Mouse (Mus musculus): Measurements from ENCODE around the gene Olfr620. TPM values are rescaled to one million over a fixed set of nuclear protein-coding genes. Genes with fewer than 3 reads are reported as not detected.

Olfr620 gene
- polyA plus RNA-seq (2012; rRNA removed), result not detected in 2 replicates

DNA sequence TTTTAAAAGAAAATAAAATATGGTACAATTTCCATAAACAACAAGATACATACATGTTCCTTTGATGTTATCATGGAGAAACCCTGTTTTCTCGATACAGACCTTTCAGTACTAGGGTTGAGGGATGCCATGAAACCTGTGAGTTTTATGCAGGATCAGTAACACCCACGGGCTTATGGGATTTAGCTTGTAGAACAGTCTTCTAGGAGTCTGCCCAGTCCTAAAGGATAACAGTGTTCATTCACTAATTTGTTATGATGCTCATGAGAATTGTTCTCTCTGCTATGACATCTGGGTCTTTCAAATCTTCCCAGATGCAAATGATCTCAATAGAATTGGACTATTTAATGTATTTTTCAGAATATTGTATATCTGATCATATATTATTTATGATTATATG is at the start of gene Olfr620:
Gene Olfr620 (minus strand): TSS at position 101 of the 400 bp plus-strand sequence.

DNA sequence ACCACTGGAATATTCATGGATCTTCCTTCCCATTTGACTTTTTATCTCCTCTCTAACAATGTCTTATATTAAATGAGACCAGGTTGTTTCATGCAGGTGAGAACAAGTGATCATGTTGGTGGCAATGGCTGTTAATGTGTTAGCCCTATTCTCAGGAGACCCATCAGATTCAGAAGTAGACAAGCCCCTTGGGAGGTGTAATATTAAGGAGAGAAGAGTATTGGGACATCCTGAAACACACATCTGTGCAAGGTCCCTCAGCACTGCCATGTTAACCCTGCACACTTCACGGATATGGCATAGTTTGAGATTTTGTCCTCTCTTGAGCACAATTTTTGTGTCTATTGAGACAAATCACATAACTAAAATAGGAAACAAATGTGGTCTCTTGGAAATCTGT is 30.3 kb upstream of the Olfr620 start, which contains the start of gene Olfr622:
Gene Olfr622 (minus strand): TSS at position 101 of the 400 bp plus-strand sequence.

DNA sequence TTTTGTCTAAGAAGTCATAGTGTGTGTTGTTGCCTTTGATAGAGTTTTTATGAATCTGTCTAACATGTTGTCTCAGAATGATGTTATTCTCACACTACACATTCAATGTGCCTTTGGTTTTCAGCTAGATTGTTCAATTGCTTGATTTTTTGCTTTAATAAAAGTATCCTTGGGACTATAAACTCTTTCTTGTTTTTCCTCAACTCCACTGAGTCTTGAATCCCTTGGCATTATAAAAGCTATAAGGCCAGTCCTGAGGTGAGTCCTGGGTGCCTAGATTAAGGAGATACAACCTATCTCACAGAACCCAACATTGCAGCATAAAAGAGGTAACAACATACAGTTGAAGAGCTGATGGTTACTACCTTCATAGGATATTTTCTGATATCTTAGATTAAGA is 12.1 kb downstream of the Olfr620 start, which contains the start of gene Olfr619:
Gene Olfr619 (plus strand): TSS at position 301 of the 400 bp plus-strand sequence.

DNA sequence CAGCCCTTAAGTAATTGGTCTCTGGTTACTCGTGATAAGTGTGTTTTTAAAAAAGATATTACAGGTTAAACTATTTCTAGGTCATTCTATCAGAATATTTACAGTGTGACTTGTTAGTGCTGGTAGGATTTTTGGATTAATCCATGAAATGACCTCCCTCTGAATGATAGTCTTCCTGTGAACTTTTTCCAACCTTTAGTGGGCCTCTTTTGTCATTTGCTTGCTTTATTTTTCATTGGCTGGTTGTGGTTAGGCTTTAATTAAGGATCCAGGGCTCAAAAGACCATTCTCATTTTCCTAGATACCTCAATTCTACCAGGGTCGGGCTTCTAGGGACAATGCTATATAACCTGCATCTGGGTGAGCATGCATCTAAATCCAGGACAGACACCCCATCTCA is 22.5 kb downstream of the Olfr620 start, which contains the start of gene Olfr618:
Gene Olfr618 (plus strand): TSS at position 301 of the 400 bp plus-strand sequence.

DNA sequence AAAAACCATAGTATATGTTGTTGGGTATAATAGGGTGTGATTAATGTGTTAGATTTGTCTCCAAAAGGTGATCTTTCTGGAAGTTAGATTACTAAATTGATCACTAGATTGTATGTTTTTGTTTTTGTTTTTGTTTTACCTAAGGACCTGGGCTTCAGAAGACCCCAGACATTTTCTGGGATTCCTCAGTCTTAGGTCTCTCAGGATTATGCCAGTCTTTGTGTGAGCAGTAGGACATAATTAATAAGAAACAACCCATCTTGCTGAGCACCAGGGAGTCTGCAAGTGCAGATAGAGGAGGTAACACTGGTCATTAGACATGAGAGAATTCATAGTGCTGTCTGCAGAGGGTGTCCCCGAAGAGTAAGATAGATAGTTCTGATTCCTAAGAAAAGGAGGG is 39.6 kb downstream of the Olfr620 start, which contains the start of gene Olfr617:
Gene Olfr617 (plus strand): TSS at position 301 of the 400 bp plus-strand sequence.

DNA sequence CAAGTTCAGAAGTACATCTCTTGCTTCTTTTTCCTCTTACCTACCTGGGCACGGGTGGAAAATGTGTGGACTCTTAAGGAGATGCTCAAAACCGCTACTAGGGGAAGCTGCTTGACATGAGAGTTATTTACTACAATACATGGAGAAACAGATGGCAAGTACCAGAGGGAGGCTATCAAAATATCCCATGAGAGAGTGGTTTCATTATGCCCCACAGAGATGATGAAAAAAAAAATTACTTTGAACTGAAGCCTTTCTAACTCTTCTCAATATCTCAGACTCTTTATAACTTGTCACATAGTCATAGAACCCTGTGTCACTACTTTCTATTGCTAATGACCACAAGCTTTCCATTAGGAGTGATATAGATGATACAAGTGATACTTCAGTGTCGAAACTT is 43.3 kb downstream of the Olfr620 start, which contains the start of gene Olfr616:
Gene Olfr616 (minus strand): TSS at position 101 of the 400 bp plus-strand sequence.

DNA sequence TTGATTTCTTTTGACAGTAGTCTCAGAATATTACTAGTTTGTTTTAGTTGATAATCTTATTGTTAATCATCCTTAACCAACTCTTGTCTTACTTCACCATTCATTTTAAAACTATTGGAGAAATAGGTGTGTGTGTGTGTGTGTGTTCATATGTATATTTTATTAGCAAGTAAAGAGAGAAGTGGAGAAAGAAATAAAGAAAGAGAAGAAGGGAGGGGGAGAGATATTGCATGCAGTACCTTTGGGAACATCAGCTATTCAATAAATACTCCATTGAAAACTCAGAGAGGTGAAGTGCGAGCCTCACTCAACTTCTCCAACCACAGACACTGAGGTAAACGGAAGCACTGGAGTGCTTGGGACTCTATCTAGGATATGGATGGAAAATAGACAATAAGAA is 56.6 kb downstream of the Olfr620 start, which contains the start of gene Olfr615:
Gene Olfr615 (plus strand): TSS at position 301 of the 400 bp plus-strand sequence.

Other genes starting within 250 kb of the Olfr620 start
- gene Olfr601, start 249.9 kb downstream of the Olfr620 start, polyA plus RNA-seq (2012; rRNA removed), result not detected in 2 replicates
- gene Olfr603, start 226.4 kb downstream of the Olfr620 start, polyA plus RNA-seq (2012; rRNA removed), result not detected in 2 replicates
- gene Usp17lc, start 197.5 kb downstream of the Olfr620 start, polyA plus RNA-seq (2012; rRNA removed), result not detected in 2 replicates
- gene Olfr605, start 167.1 kb downstream of the Olfr620 start, polyA plus RNA-seq (2012; rRNA removed), result not detected in 2 replicates
- gene Olfr606, start 163.5 kb downstream of the Olfr620 start, polyA plus RNA-seq (2012; rRNA removed), result not detected in 2 replicates
- not detected in 2 replicates for gene Olfr607, start 148.4 kb downstream of the Olfr620 start, polyA plus RNA-seq (2012; rRNA removed)
- not detected in 2 replicates for gene Olfr608, start 142.7 kb downstream of the Olfr620 start, polyA plus RNA-seq (2012; rRNA removed)
- not detected in 2 replicates for gene Olfr609, start 114.5 kb downstream of the Olfr620 start, polyA plus RNA-seq (2012; rRNA removed)
- not detected in 2 replicates for gene Olfr610, start 100.4 kb downstream of the Olfr620 start, polyA plus RNA-seq (2012; rRNA removed)
- not detected in 2 replicates for gene Olfr611, start 91.7 kb downstream of the Olfr620 start, polyA plus RNA-seq (2012; rRNA removed)
- gene Olfr612, start 69.8 kb downstream of the Olfr620 start, polyA plus RNA-seq (2012; rRNA removed), result not detected in 2 replicates
- not detected in 2 replicates for gene Olfr613, start 64.5 kb downstream of the Olfr620 start, polyA plus RNA-seq (2012; rRNA removed)
- gene Olfr615, start 56.5 kb downstream of the Olfr620 start, polyA plus RNA-seq (2012; rRNA removed), result not detected in 2 replicates
- gene Olfr616, start 43.4 kb downstream of the Olfr620 start, polyA plus RNA-seq (2012; rRNA removed), result not detected in 2 replicates
- not detected in 2 replicates for gene Olfr617, start 39.5 kb downstream of the Olfr620 start, polyA plus RNA-seq (2012; rRNA removed)
- gene Olfr618, start 22.4 kb downstream of the Olfr620 start, polyA plus RNA-seq (2012; rRNA removed), result 0.02 TPM in 2 replicates
- not detected in 2 replicates for gene Olfr619, start 12.0 kb downstream of the Olfr620 start, polyA plus RNA-seq (2012; rRNA removed)
- gene Olfr622, start 30.2 kb upstream of the Olfr620 start, polyA plus RNA-seq (2012; rRNA removed), result not detected in 2 replicates
- not detected in 2 replicates for gene Olfr623, start 51.2 kb upstream of the Olfr620 start, polyA plus RNA-seq (2012; rRNA removed)
- 0.04 TPM in 2 replicates for gene Olfr624, start 58.7 kb upstream of the Olfr620 start, polyA plus RNA-seq (2012; rRNA removed)
- not detected in 2 replicates for gene Olfr625-ps1, start 70.2 kb upstream of the Olfr620 start, polyA plus RNA-seq (2012; rRNA removed)
- gene Olfr243, start 102.1 kb upstream of the Olfr620 start, polyA plus RNA-seq (2012; rRNA removed), result not detected in 2 replicates
- gene Olfr628, start 117.8 kb upstream of the Olfr620 start, polyA plus RNA-seq (2012; rRNA removed), result not detected in 2 replicates
- gene Olfr629, start 132.4 kb upstream of the Olfr620 start, polyA plus RNA-seq (2012; rRNA removed), result not detected in 2 replicates
- gene Olfr630, start 144.8 kb upstream of the Olfr620 start, polyA plus RNA-seq (2012; rRNA removed), result not detected in 2 replicates
- not detected in 2 replicates for gene Olfr69, start 159.1 kb upstream of the Olfr620 start, polyA plus RNA-seq (2012; rRNA removed)
- gene Olfr68, start 167.2 kb upstream of the Olfr620 start, polyA plus RNA-seq (2012; rRNA removed), result not detected in 2 replicates
- gene Olfr67, start 179.3 kb upstream of the Olfr620 start, polyA plus RNA-seq (2012; rRNA removed), result not detected in 2 replicates
- 1,727 and 2,114 TPM in 2 replicates for gene Hbb-bt, start 201.5 kb upstream of the Olfr620 start, polyA plus RNA-seq (2012; rRNA removed)
- 1,278 and 2,335 TPM in 2 replicates for gene Hbb-bs, start 215.6 kb upstream of the Olfr620 start, polyA plus RNA-seq (2012; rRNA removed)
- 0.40 TPM in 1 of 2 replicates, not detected in the other for gene Hbb-bh2, start 228.0 kb upstream of the Olfr620 start, polyA plus RNA-seq (2012; rRNA removed)
- 1,953 and 3,124 TPM in 2 replicates for gene Hbb-bh1, start 230.6 kb upstream of the Olfr620 start, polyA plus RNA-seq (2012; rRNA removed)
- 10,518 and 17,284 TPM in 2 replicates for gene Hbb-y, start 240.7 kb upstream of the Olfr620 start, polyA plus RNA-seq (2012; rRNA removed)

Data from central nervous system, embryonic 11.5 days (tissue).